Mouse (Mus musculus) CD4-positive, CD25-positive, alpha-beta regulatory T cell, adult 2 months (primary cell): ENCODE measurements at regions not wholly inside any gene's neighbourhood (a gene's known extent, or its start where the extent isn't known, plus 50 kb on each side); places are given as distances from the start of the nearest gene placed in this dataset.

Source experiments
- DNase-seq: peaks from one replicate; pipeline ENCODE4 v3.0.0-alpha.2; 2012; ENCODE audit warnings: low read depth, low spot score

DNA sequence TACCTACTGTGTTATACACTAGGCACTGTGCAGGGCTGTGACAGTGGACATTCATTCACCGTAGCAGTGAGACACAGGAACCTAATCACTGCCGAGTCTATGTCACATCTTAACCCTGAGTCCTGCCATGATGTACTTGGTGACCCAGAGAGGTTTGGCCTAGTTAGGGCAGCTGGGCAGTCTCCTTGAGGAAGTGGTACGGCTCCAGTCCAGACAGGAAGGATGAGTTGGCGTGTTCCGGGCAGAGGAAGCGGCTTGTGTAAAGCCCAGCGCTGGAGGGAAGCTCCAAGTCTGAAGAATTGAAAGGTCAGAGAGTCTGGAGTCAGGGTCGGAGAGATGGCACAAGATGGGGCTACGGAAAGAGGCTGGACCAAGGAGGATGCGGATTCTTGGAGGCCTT, 99.4 kb upstream of the Smim15 start:
- no peak for DNase-seq

DNA sequence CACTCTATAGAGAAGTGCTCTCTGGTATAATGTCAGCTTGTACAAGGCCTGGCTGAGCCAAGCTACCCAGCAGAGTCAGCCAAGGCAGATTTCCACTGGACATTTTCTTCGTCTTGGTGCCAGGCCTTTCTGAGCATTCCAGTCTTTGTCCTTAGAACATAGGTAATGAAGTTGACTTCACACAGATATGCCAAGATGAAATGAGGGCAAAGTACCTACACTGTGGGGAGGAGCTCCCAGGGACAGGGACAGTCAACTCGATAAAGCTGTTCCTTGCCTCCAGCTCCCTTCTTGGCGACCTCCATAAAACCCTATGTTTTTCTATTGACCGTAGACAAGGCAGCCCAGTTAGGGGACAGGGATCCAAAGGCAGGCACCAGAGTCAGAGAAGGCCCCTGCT, 101.3 kb upstream of the Smim15 start:
- DNase-seq = no peak

DNA sequence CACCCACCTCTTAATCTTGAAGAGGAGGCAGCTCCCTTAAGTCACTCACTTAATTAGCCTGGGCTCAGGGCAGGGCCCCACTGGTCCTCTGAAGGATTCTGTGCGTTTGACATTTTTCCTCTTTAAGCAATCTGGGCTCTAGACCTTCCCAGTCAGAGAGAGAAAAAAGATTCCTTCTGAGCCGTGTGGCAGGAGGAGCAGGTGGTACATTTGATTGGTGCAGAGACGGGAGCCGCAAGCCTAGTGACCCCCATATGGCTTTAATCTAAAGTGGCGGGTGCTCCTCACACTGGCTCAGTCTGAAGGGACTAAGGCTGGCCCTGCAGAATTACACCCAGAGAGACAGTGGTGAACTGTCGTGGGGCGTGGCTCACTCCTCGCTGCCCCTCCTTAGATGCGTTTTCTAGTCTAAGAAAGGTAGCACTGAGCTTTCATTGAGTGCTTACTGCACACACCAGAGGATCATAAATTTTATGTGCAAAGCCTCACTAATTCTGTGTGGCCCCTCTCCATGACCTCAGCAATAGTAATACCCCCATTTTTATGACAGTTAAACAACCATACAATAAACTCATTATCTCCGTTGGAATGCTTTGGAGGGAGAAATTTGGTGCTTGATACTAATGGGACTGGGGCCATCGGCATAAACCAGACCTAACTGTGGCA, 101.8 kb upstream of the Smim15 start:
- no peak for DNase-seq

DNA sequence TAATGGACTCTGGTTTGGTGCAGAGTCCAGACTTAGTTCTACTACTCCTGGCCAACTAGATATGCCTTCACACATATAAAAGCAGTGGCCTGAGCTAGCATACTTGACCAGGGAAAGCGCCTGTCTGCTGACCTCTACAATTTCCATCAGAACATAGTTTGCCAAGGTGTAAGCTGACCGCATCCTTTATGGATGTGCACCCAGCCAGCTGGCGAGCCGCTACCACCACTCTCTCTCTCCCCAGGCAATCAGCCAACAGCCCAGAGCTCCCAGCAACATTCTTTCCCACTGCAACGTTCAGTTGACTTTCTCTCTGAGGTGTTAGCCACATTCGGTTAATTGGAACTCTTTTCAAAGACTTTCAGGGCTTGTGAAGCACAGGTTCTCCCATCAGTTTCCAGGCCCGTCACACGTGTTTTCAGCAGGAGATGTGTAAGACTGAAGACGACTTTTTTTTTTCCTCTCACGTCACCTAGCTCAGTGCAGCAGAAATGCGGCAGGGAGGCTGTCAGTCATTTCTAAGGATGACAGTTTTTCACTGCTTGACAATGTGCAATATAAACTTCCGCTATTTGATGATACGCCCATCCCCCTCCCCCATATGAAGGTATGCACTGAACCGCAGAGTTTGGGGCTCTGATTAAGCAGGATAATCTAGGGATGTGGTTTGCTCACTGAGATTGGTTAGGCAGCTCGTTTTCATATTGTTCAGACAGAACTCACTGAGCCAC, 104.2 kb upstream of the Smim15 start:
- peak; percentile 38 for DNase-seq

DNA sequence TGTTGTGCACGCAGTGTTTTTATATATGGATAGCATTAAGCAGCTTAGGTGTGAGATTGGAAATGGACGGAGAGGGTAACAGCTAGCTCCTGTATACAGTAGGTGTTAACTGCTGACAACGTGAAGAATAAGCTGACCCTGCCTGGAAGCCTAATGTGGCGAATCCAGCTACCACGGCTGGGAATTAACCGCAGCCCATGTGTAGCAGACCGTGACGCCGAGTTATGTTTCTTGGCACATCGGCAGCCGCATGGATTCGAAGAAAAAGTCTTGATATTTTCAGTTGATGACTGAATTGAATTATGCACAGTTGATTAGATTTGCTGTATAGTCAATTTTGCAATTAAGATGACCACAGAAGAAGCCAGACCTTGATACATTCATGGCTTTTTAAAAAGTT, 108.6 kb upstream of the Smim15 start:
- no peak for DNase-seq

DNA sequence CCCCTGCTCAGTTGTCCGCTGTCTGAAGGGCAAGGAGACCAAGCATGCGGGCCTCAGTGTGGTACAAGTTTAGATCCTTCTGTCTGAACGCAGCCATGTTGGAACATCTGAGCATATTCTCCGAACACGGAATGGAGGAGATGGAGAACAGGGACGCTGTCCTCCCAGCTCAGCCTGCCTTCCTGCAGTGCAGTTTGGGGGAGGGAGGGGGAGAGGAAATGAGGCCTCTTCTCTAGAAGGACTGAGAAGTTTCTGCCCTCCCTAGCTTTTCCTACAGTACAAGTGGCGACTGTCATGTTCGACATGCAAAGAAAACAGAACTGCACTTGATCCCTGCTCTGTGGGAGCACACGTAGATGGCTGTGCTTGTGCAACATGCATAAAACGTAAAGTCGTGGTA, 109.6 kb upstream of the Smim15 start:
- peak; percentile 15 for DNase-seq

DNA sequence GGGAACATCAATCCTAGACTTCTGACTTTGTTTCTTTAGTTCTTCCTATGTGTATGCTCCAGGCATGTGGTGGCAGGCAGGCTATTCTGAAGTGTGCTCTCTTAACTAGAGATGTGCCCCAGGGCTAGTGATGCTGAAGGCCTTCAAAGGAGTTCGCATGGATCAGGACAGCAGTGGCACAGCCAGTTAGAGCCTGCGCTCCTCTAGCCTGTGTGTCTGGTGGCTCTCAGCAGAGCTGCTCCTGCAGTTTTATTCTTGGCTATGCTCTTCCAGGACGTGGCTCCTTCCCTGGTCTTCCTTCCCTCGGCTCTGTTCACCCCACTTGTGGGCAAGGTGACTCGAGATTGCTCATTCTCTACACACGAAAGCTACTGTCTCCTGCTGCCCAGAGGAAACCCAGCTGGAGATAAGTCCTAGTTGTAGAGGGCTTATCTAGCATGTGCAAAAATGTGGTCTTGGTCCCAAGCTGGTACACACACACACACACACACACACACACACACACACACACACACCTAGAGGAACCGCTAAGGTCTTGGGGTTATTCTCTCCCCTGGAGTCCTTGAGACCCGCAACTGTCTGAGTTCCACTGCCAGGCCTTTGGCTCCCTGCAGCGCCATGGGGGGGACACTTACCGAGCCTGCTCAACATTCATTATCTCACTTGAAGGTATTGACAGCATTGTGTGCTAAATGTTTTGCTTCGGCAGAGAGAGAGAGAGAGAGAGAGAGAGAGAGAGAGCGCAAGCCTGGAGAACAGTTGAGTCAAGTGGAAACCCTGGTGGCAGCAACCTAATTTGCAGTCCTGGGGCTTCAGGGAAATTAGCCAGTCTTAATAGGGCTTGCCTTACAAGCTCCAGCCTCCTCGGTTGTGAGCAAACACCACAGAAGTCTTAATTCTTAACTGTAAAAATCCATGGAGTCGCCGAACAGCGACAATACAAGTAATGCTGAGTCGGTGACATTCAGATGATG, 110.4 kb upstream of the Smim15 start:
- DNase-seq = no peak

DNA sequence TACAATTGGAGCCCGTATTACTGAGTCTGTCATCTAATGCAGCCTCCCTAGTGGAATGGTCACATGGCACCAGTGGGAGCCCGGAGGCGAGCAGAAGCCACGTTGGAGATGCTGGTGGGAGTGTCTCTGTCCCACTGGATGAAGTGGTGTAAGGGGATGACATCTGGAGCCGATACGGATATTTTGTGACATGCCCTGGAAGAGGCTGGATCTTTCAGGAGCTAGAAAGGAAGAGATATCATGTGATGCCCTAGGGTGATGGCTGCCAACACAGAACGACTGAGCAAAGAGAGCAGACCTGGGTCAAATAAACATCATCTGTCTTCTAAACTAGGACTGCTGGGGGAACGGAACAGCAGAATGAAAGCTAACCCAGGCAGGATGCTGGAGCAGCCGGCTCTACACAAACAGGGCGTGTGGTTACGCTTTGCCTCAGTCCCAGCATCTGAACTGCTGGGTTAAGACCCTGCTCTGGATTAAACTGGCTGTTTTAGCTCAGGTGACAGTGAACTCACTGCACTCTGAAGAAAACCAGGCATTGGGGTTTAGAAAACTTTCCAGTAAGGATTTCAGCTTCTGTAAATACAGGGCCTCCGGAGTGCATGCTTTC, 111.7 kb upstream of the Smim15 start:
- DNase-seq = no peak

DNA sequence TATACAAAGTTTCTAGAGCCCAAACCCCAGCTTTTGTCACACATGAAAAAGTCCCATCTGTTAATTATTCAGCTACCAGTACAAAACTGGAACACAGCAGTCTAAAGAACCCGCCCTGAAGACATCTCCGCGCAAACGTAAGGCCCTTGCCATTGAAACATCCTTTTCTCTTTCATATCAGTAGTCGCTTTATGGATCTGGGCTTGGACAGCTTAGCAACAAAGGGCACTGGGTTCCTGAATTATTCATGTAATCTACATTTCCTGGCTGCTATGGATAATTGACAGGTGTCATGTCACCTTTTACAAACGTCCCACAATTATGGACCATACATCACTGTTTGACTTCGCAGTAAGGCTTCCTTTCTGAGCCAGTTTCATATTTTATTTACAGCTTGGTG, 113.0 kb upstream of the Smim15 start:
- no peak for DNase-seq

DNA sequence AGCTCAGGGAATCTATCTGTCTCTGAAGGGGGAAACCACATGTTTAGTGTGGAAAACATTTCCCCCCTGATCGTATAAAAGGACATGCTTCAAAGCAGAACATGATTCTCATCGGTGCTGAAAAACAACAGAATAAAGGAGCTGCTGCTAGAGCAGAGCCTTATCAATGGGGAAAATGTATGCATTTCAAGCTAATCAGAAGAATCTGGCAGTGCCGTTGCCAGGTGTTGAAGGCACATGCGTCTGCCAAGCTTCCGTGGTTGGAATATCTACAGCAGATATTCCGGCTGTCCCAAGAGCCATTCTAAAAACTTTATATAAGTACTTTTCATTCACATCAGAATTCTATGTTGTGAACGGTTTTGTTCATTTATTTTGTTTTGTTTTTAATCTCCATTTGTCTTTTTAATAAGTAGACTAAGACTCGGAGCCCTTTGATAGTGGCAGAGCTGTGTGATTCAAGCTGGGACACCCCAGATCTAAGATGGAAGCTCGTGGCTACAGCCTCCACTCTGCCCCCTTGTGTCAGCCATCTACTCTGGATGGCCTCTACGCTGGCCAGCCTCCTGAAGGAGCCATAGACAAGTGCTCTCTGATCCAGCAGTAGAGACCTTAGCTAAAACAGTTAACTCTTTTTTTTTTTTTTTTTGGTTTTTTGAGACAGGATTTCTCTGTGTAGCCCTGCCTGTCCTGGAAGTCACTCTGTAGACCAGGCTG, 116.6 kb upstream of the Smim15 start:
- peak; percentile 74 for DNase-seq

DNA sequence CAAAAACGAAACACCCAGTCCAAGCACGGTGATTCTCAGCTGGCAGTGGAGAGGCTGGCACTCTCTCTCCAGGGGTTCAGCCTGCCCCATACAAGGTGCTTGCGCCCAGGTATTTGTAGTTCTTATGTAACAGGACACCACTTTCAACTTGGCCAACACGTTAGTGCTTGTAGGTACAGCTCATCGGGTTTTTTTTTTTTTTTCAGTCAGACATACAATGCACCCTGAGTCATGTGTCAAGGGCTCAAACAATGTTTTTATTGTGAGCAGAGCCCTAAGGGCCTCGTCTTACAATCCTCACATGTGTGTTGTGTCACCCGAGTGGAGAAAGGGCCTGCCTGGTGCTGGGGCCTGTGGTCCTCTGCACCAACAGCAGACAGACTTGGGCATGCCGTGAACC, 118.8 kb upstream of the Smim15 start:
- DNase-seq = no peak

DNA sequence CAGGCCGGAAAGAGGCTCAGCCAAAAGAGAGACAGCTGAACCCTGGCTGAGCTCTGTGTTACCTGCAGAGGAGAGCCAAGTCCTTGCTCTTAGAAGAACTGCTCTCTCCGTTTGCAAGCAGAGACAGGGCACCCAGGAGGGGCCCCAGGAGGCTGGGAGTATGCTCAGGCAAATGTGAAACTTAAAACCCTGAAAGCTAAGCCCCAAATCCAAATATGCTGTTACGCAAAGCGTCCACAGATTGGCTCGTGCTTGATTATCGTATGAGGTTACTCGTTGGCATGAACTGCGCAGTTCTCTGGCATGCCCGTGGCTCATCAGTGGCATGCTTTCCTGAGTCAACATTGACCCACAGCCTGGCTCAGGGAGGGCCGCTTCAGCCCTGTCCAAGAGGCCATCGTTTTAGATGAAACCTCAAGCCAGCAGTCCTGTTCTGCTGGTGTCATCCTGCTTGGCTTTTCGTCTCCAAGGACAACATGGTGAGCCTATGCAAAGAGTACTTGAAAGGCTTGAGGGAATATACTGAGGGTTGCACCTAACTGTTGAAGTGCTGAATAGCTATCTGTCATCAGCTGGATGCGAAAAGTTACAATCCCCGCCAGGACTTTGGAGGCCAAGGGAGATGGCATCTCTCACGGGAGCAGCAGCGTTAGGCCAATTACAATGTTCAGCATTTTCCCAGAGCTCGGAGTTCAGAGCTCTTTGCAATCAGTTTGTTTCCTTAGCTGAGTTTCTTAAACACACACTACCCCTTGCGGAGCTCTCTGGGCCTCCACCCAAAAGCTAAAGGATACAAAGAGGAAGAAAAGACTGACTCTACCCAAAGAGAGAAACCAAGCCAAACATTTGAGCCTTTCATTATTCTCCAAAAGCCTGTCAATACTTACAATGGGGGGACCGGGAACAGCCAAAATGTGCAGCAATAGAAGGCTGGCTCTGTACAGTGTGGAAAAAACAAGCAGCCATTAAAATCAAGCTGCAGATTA, 120.8 kb upstream of the Smim15 start:
- no peak for DNase-seq

DNA sequence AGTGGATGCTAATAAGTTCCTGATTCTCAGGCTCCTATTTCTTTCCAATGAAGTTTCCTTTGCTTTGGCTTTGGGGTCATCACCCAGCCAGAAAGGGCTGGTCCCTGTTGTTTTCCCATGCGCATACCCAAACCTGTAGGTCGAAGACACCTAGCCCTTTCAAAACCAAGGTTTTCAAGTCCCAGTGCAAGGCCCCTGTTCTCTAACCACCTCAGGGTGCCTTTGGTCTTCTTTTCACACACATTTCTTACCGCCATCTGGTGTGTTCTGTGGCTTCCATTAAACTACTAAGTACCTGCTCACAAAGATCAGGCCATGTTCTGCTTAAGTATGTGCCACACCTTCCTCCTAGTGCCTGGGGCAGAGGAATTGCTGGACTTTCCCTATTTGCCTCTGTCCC, 124.8 kb upstream of the Smim15 start:
- DNase-seq = no peak

DNA sequence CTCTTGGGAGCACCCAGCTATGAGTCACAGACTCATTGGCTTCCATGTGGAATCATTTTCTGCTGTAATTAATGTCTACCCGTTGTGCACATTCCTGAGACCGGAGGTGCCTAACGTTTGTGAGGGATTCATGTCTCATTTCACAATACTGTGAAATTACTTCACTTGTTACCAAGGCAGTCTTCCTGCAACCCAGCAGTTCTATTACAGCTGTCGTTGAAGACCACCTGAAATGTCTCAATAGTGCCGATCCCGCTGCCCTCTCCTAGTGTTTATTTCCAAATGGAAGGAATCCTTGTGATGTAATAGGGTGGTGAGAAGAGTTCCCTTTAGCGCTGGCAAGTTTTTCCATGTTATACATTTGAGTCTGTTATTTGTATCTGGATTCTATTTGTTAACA, 125.8 kb upstream of the Smim15 start:
- DNase-seq = no peak

DNA sequence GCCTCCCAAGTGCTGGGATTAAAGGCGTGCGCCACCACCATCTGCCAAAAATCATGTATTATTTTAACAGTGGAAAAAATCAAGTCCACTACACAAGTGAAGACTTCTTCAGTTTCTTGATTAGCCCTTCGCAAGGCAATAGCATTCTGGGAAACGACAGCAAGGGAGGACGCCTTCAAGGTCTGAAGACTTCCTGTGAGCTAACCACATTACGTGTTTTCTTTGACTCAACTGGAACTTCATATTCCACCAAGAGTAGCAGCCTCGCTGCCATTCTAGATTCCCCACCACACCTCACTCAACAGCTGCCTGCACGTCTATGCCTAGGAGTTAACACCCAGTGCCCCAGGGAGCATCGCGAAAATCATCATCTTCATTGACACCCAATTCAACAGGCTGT, 126.2 kb upstream of the Smim15 start:
- DNase-seq = peak; percentile 61

DNA sequence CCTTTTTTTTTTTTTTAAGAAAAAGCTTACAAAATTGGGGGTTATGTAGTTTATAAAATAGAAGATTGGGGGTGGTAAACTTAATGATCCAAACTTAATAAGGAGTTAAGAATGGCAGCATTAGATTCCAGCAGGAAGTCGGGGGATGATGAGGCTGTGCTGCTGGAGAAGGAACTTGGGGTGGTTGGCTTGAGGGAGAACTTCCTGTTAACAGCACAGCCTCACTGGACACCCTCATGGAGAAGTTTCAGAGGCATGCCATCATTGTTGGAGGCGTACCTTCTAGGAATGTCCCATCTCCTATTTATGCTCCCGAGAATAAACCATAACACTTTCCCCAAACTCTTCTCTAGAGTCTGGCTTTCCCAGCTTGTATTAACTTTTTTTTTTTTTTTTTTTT, 126.7 kb upstream of the Smim15 start:
- DNase-seq = no peak

DNA sequence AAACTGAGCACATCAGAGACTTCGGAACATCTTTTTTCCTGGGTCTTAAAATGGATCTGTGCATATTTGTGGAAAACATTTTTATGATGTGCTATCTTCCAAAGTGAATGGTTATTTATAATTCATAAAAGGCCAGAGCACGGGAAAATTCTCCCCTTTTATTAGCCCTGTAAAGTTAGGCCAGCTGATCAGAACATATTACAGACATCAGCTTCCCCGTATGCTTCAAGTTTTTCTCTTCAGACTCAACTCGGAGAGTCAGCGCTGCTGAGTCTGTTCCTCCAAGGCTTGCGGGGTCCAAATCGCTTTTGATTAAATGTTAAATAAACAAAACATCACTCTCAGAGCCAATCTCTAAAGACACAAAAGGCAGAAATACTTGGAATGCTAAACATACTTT, 134.1 kb upstream of the Smim15 start:
- DNase-seq = no peak

DNA sequence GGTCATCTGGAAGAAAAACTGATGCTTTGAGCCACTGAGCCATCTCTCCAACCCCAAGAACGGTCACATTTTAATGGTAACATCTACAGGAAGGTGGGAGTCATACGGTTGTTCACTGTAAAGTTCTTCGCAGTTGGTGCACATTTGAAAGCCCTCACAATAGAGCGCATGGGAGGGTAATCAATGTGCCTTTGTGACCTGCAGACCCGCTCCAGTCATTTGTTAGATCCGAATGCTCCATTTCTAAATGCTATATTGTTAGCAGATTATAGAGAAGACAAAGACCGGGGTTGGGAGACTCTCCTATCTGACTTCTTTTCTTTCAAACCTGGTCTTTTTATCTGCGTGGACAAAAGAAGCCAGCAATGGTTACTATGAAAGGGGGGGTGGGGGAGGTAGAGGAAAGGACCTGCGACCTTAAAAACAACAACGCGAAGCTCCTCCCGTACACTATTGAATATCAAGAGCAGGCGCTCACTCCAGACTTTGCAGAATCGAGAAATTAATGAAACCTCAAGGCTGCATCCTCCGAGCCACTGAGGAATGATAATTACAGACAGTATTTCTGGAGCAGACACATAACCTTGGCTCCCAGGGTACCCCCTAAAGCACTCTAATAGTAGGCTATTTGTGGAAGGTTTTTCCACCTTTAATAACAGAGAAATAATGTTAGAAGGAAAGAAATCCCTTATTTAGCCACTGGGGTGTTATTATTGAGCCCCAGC, 134.7 kb upstream of the Smim15 start:
- DNase-seq = no peak

DNA sequence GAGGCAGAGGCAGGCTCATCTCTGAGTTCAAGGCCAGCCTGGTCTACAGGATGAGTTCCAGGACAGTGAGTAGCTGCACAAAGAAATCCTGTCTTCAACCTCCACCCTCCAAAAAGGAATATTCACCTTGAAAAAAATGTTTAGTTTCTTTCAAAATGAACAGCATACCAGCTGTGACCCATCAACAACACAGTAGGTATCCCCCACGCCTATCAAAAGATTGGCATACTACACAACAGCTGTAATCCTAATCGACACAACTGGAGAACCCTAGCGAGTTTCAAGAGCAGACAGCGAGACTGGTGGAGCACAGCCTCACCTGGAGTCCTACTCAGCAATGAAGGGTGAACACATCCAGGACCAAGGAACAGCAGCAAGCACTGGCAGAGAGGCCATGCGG, 136.3 kb upstream of the Smim15 start:
- no peak for DNase-seq
